Mouse (Mus musculus) lung, adult 2 months (tissue): ENCODE measurements at regions not wholly inside any gene's neighbourhood (a gene's known extent, or its start where the extent isn't known, plus 50 kb on each side); places are given as distances from the start of the nearest gene placed in this dataset.

Experiments
- CTCF ChIP-seq: fragments of 200-500 bp; IDR thresholded peaks from 2 replicates; pipeline ENCODE4 v1.5.1; 2011; ENCODE audit warnings: mild to moderate bottlenecking, low read length, control low read depth; ENCODE audit not compliant: insufficient read depth
- POLR2A ChIP-seq: fragments of 200-500 bp; IDR thresholded peaks from 2 replicates; pipeline ENCODE4 v1.6.1; 2011; ENCODE audit warnings: low read depth, mild to moderate bottlenecking, control low read depth, low read length, borderline replicate concordance; ENCODE audit errors: extremely low read depth

DNA sequence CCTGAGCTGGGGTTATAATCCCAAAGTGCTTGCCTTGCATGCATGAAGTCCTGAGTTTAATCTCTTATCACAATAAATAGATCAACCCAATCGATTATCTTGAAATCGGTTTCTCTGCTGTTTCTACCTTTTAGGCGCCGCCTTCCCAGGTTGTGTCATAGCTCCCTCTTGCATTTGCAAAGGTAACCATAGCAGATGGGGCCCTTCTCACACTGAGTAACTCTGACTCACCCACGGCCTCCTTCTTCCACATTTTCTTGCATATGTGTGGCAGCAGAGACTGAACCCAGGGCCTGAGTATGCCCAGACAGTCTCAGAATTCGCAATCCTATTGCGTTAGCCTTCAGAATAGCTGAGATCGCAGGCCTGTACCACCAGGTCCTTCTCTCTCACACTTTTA is 570.7 kb upstream of the Gm10131 start:
- no peak for TF ChIP-seq CTCF
- TF ChIP-seq POLR2A: no peak
